Mouse (Mus musculus) left cerebral cortex, postnatal 25 days (tissue): ENCODE results near the gene Spata19. TPM values are rescaled to one million over a fixed set of nuclear protein-coding genes. Genes with fewer than 3 reads are reported as not detected.

Source experiments
- DNase-seq, 2 experiments: peaks; one replicate each; pipeline ENCODE4 v3.0.0; 2022; ENCODE audit warnings: low spot score in 2 of 2, mixed read lengths in 1 of 2
- intact Hi-C: fragments of 180-260 bp; cut with DNase I; formaldehyde crosslinking; loops from one replicate; pipeline ENCODE4 v1.15.1; 2025
- total RNA-seq, 2 experiments: library from RNA; stranded (reverse); gene quantifications; 2 replicates each; pipeline ENCODE4 v1.2.3; 2021

Gene Spata19
- under 1 TPM in 1 of 2 experiments, not detected in 1; 0.96 TPM for total RNA-seq

GRCm38 (mm10) chr9:27396500-27396899 is at the start of gene Spata19:
Gene Spata19 (plus strand): TSS chr9:27396800.
- DNase-seq, result no peak
- intact Hi-C loops, result no loop called here

- DNase-seq, result peak; percentile 50 to 60
- intact Hi-C loops, result no loop called here
Measured at GRCm38 (mm10) chr9:27353082-27353481, 43.5 kb upstream of the Spata19 start.

GRCm38 (mm10) chr9:27357893-27358292 is 38.7 kb upstream of the Spata19 start:
- intact Hi-C loops, result no loop called here
- no peak for DNase-seq

- intact Hi-C loops, result no loop called here
- DNase-seq, result no peak
Measured at GRCm38 (mm10) chr9:27367231-27367630, 29.4 kb upstream of the Spata19 start.

GRCm38 (mm10) chr9:27369108-27369507 is 27.5 kb upstream of the Spata19 start:
- DNase-seq, result no peak
- intact Hi-C loops, result no loop called here

- no peak for DNase-seq
- intact Hi-C loops, result no loop called here
Measured at GRCm38 (mm10) chr9:27375746-27376145, 20.9 kb upstream of the Spata19 start.

- DNase-seq, result peak in 1 of 2 experiments; percentile 43
- intact Hi-C loops, result no loop called here
Measured at GRCm38 (mm10) chr9:27386951-27387350, 9.6 kb upstream of the Spata19 start.

GRCm38 (mm10) chr9:27401169-27401568 is 4.6 kb downstream of the Spata19 start:
- intact Hi-C loops, result no loop called here
- peak in 1 of 2 experiments; percentile 49 for DNase-seq

- intact Hi-C loops, result loop anchor here (1.0 to 10.0 kb wide), 3 partner anchors 465 to 995 kb away; no protein-coding TSS in a partner anchor
- peak; percentile 46 to 62 for DNase-seq
Measured at GRCm38 (mm10) chr9:27409733-27410132, 13.1 kb downstream of the Spata19 start.

GRCm38 (mm10) chr9:27414058-27414460 is 17.5 kb downstream of the Spata19 start:
- intact Hi-C loops, result loop anchor here (2.0 to 10.0 kb wide), 4 partner anchors 325 to 991 kb away; no protein-coding TSS in a partner anchor
- peak; percentile 82 to 89 for DNase-seq

GRCm38 (mm10) chr9:27424511-27424910 is 27.9 kb downstream of the Spata19 start:
- peak; percentile 24 to 62 for DNase-seq

GRCm38 (mm10) chr9:27428552-27428951 is 32.0 kb downstream of the Spata19 start:
- DNase-seq, result no peak
- intact Hi-C loops, result no loop called here

More at GRCm38 (mm10) chr9:27424511-27424910, 27.9 kb downstream of the Spata19 start:
- intact Hi-C loops, result no loop called here

- intact Hi-C loops, result no loop called here
- DNase-seq, result no peak
Measured at GRCm38 (mm10) chr9:27433301-27433700, 36.7 kb downstream of the Spata19 start.

- intact Hi-C loops, result no loop called here
- no peak for DNase-seq
Measured at GRCm38 (mm10) chr9:27435936-27436335, 39.3 kb downstream of the Spata19 start.

GRCm38 (mm10) chr9:27437391-27438061 is 40.9 kb downstream of the Spata19 start:
- peak; percentile 62 to 79 for DNase-seq
- intact Hi-C loops, result no loop called here

GRCm38 (mm10) chr9:27449780-27450422 is 53.3 kb downstream of the Spata19 start:
- no peak for DNase-seq
- intact Hi-C loops, result loop anchor here (5.0 to 10.0 kb wide), 2 partner anchors 62 to 185 kb away; no protein-coding TSS in a partner anchor

Other genes starting within 250 kb of the Spata19 start
- 10 to 100 TPM; 30.7 to 33.4 TPM for gene Jam3, start 241.4 kb upstream of the Spata19 start, total RNA-seq
- gene Igsf9b, start 97.6 kb upstream of the Spata19 start, total RNA-seq, result 10 to 100 TPM; 65.9 to 66.7 TPM